Mouse (Mus musculus) brain, adult 10 weeks (tissue): ENCODE results near the gene 4933402D24Rik. TPM values are rescaled to one million over a fixed set of nuclear protein-coding genes. Genes with fewer than 3 reads are reported as not detected.

Source experiments
- polyA plus RNA-seq: library from polyadenylated mRNA; stranded (reverse); fragments of 350-450 nt; fragmentation: Illumina TruSeq; extraction: RNeasy Lipid Tissue Mini Kit (QIAGEN cat#74804); gene quantifications from one replicate; pipeline ENCODE4 v1.2.3, GENCODE M21; 2015; ENCODE audit warnings: low read depth, low replicate concordance

4933402D24Rik gene
- polyA plus RNA-seq: 0.25 TPM

DNA sequence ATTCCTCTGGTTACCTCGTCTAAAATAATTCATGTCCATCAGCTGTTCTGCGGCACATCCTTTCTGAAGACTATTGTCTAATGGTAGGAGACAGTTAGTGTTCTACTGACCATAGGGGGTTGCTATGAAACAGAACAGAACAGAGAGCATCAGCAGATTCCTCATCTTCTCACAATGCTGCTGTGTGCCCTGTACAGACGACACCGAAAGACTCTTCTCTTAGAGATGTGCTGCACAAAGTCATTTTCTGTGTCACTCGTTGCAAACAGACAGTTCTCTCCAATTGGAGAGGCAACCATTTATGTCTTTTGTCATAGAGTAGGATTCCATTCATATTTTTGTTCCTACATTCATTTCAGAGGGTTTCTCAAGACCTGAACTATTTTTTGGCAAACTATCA, at the start of gene 4933402D24Rik:
4933402D24Rik (minus strand) TSS at position 101 of the 400 bp plus-strand sequence.

DNA sequence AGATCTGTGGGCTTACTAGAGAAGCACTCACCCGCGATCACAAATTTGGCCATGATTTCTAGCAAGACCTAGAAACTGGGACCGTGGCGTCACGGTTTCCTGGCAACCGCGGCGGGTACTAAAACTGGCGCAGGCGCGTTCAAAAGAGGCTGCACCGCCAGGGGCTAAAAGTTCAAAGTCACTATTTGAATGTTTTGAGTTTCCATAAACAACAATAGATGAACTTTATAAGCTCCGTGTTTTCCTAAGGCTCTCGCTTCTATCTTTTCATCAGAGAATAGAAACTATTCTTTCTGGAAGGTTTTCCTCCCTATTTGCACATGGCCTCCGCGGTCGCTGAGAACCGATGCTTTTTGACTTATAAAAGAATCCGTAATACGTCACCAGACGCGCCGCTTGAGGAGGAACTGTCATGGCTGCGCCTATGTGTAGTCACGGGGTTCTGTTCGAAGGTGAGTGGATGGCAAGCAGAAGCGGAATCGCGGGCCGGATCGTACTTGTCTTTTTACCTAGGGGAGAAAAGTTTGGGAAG, 38.8 kb downstream of the 4933402D24Rik start, which contains the start of the genes Mdh1b and Fastkd2:
Mdh1b (minus strand) TSS at position 79 of the 532 bp plus-strand sequence.
Fastkd2 (plus strand) TSS at position 375 of the 532 bp plus-strand sequence.

Other genes starting within 250 kb of the 4933402D24Rik start
- gene Gm39653, start 153.3 kb downstream of the 4933402D24Rik start, polyA plus RNA-seq: 0.58 TPM
- not detected for gene Dytn, start 82.3 kb downstream of the 4933402D24Rik start, polyA plus RNA-seq
- 1.9 TPM for gene Mdh1b, start 38.9 kb downstream of the 4933402D24Rik start, polyA plus RNA-seq
- gene Fastkd2, start 38.7 kb downstream of the 4933402D24Rik start, polyA plus RNA-seq: 22.6 TPM